Mouse (Mus musculus): ENCODE measurements around the gene Plekha8. TPM values are rescaled to one million over a fixed set of nuclear protein-coding genes. Genes with fewer than 3 reads are reported as not detected.

The Plekha8 gene
- polyA plus RNA-seq (2012; rRNA removed): 6.2 and 6.5 TPM in 2 replicates

- DNase-seq: peak; percentile 96
- peaks cover 8% of the 10 kb centered on the region; the same call in 1 of the 2 replicates for H3K4me1 ChIP-seq (ENCODE audit: control insufficient read depth, insufficient read depth, low read length)
- no peaks in the 10 kb centered on the region for H3K36me3 ChIP-seq (ENCODE audit: control insufficient read depth, insufficient read depth, low read length)
- WGBS: under 1% methylated on average over 43 of the region's 49 CpGs
- peak within 1 kb of the TSS; percentile 72 for H3K4me3 ChIP-seq (ENCODE audit: insufficient read depth, low read depth, low read length)
- 0 out of 2 replicates have a peak, but pooled peaks have one; percentile 11 for TF ChIP-seq CTCF (conservative IDR thresholded peaks at IDR 0.05; ENCODE audit: insufficient read depth, insufficient read length, low read depth, low read length)
- TF ChIP-seq POLR2A (IDR thresholded peaks at IDR 0.05; ENCODE audit: low read depth, low read length): peak; percentile 19
- H3K27ac ChIP-seq (ENCODE audit: insufficient read depth, low read depth, low read length): peak within 1 kb of the TSS; percentile 85
- H3K27me3 ChIP-seq (replicated peaks; ENCODE audit: control insufficient read depth, insufficient read depth, low read length): no peaks in the 10 kb centered on the region
Observed at GRCm38 (mm10) chr6:54594469-54595329, at the start of gene Plekha8. TSS of gene Plekha8 (plus strand) at chr6:54595111.

- Histone ChIP-seq H3K4me1 (ENCODE audit: control insufficient read depth, insufficient read depth, low read length) (no peaks in the 10 kb centered on the region), H3K27me3 (replicated peaks; ENCODE audit: control insufficient read depth, insufficient read depth, low read length) (no peaks in the 10 kb centered on the region), H3K27ac (ENCODE audit: insufficient read depth, low read depth, low read length) (no peak overlapping the region), H3K4me3 (ENCODE audit: insufficient read depth, low read depth, low read length) (no peak overlapping the region), H3K36me3 (ENCODE audit: control insufficient read depth, insufficient read depth, low read length) (no peaks in the 10 kb centered on the region)
- peak; percentile 44 for DNase-seq
- 52% methylated on average over 13 of the region's 13 CpGs for WGBS
- no peak for TF ChIP-seq POLR2A (IDR thresholded peaks at IDR 0.05; ENCODE audit: low read depth, low read length)
- TF ChIP-seq CTCF (conservative IDR thresholded peaks at IDR 0.05; ENCODE audit: insufficient read depth, insufficient read length, low read depth, low read length): no peak
Observed at GRCm38 (mm10) chr6:54548314-54549019, 46.4 kb upstream of the Plekha8 start.

GRCm38 (mm10) chr6:54549311-54549710 lies 45.6 kb upstream of the Plekha8 start:
- Histone ChIP-seq H3K27me3 (replicated peaks; ENCODE audit: control insufficient read depth, insufficient read depth, low read length) (no peaks in the 10 kb centered on the region), H3K36me3 (ENCODE audit: control insufficient read depth, insufficient read depth, low read length) (no peaks in the 10 kb centered on the region), H3K27ac (ENCODE audit: insufficient read depth, low read depth, low read length) (no peak overlapping the region), H3K4me1 (ENCODE audit: control insufficient read depth, insufficient read depth, low read length) (no peaks in the 10 kb centered on the region), H3K4me3 (ENCODE audit: insufficient read depth, low read depth, low read length) (no peak overlapping the region)
- TF ChIP-seq CTCF (conservative IDR thresholded peaks at IDR 0.05; ENCODE audit: insufficient read depth, insufficient read length, low read depth, low read length): no peak
- no peak for TF ChIP-seq POLR2A (IDR thresholded peaks at IDR 0.05; ENCODE audit: low read depth, low read length)
- 74% methylated on average over 4 of the region's 4 CpGs for WGBS
- no peak for DNase-seq

GRCm38 (mm10) chr6:54550801-54551323 lies 44.0 kb upstream of the Plekha8 start:
- Histone ChIP-seq H3K27ac (ENCODE audit: insufficient read depth, low read depth, low read length) (no peak overlapping the region), H3K4me3 (ENCODE audit: insufficient read depth, low read depth, low read length) (no peak overlapping the region), H3K27me3 (replicated peaks; ENCODE audit: control insufficient read depth, insufficient read depth, low read length) (no peaks in the 10 kb centered on the region), H3K4me1 (ENCODE audit: control insufficient read depth, insufficient read depth, low read length) (no peaks in the 10 kb centered on the region), H3K36me3 (ENCODE audit: control insufficient read depth, insufficient read depth, low read length) (no peaks in the 10 kb centered on the region)
- TF ChIP-seq POLR2A (IDR thresholded peaks at IDR 0.05; ENCODE audit: low read depth, low read length) (no peak), CTCF (conservative IDR thresholded peaks at IDR 0.05; ENCODE audit: insufficient read depth, insufficient read length, low read depth, low read length) (no peak)
- WGBS: 52% methylated on average over 7 of the region's 7 CpGs
- peak; percentile 43 for DNase-seq

GRCm38 (mm10) chr6:54552721-54553413 lies 42.0 kb upstream of the Plekha8 start:
- TF ChIP-seq POLR2A (IDR thresholded peaks at IDR 0.05; ENCODE audit: low read depth, low read length) (no peak), CTCF (conservative IDR thresholded peaks at IDR 0.05; ENCODE audit: insufficient read depth, insufficient read length, low read depth, low read length) (no peak)
- Histone ChIP-seq H3K4me3 (ENCODE audit: insufficient read depth, low read depth, low read length) (no peak overlapping the region), H3K4me1 (ENCODE audit: control insufficient read depth, insufficient read depth, low read length) (no peaks in the 10 kb centered on the region), H3K36me3 (ENCODE audit: control insufficient read depth, insufficient read depth, low read length) (no peaks in the 10 kb centered on the region), H3K27me3 (replicated peaks; ENCODE audit: control insufficient read depth, insufficient read depth, low read length) (no peaks in the 10 kb centered on the region), H3K27ac (ENCODE audit: insufficient read depth, low read depth, low read length) (no peak overlapping the region)
- WGBS: 73% methylated on average over 9 of the region's 9 CpGs
- DNase-seq: no peak

- H3K36me3 ChIP-seq (ENCODE audit: control insufficient read depth, insufficient read depth, low read length): no peaks in the 10 kb centered on the region
- DNase-seq: no peak
Observed at GRCm38 (mm10) chr6:54553632-54554031, 41.3 kb upstream of the Plekha8 start.

More at GRCm38 (mm10) chr6:54553632-54554031, 41.3 kb upstream of the Plekha8 start:
- 87% methylated on average over 2 of the region's 2 CpGs for WGBS
- TF ChIP-seq CTCF (conservative IDR thresholded peaks at IDR 0.05; ENCODE audit: insufficient read depth, insufficient read length, low read depth, low read length) (no peak), POLR2A (IDR thresholded peaks at IDR 0.05; ENCODE audit: low read depth, low read length) (no peak)
- Histone ChIP-seq H3K4me3 (ENCODE audit: insufficient read depth, low read depth, low read length) (no peak overlapping the region), H3K27ac (ENCODE audit: insufficient read depth, low read depth, low read length) (no peak overlapping the region), H3K4me1 (ENCODE audit: control insufficient read depth, insufficient read depth, low read length) (no peaks in the 10 kb centered on the region), H3K27me3 (replicated peaks; ENCODE audit: control insufficient read depth, insufficient read depth, low read length) (no peaks in the 10 kb centered on the region)
